Mouse (Mus musculus): ENCODE results near the gene Capn10. TPM values are rescaled to one million over a fixed set of nuclear protein-coding genes. Genes with fewer than 3 reads are reported as not detected.

The Capn10 gene
- polyA plus RNA-seq, 1 experiment from 2014 or later: 43.1 TPM

DNA sequence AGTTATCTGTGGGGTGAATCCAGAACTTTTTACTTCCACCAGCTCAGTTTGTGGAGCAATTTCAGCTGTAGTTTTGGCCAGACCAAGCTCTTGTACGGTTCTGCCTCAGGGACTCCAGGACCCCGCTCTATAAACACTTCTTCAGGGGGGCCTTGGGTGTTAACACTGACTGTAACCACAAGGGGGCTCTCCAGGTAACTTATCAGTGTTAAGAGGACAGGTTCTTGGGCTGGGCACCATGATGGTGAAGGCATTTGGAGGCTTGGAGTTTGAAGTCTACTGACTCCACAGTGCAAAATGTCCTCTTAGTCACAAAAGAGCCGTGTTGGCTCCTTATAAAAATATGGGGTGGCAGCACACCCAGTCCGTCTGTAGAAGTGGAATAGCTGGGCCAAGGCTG is 25.1 kb upstream of the Capn10 start:
- DNase-seq (ENCODE audit: low spot score): peak; percentile 43
- no peak overlapping the region for H3K4me3 ChIP-seq
- peaks cover 55% of the 10 kb centered on the region for H3K4me1 ChIP-seq
- H3K27me3 ChIP-seq (ENCODE audit: low read depth, poor library complexity, severe bottlenecking): peaks cover 24% of the 10 kb centered on the region
- peaks cover 6% of the 10 kb centered on the region for H3K36me3 ChIP-seq
- no peak overlapping the region for H3K27ac ChIP-seq (replicated peaks)
- WGBS: 75% methylated on average over 4 of the region's 4 CpGs
- H3K9me3 ChIP-seq (replicated peaks): no peaks in the 10 kb centered on the region

DNA sequence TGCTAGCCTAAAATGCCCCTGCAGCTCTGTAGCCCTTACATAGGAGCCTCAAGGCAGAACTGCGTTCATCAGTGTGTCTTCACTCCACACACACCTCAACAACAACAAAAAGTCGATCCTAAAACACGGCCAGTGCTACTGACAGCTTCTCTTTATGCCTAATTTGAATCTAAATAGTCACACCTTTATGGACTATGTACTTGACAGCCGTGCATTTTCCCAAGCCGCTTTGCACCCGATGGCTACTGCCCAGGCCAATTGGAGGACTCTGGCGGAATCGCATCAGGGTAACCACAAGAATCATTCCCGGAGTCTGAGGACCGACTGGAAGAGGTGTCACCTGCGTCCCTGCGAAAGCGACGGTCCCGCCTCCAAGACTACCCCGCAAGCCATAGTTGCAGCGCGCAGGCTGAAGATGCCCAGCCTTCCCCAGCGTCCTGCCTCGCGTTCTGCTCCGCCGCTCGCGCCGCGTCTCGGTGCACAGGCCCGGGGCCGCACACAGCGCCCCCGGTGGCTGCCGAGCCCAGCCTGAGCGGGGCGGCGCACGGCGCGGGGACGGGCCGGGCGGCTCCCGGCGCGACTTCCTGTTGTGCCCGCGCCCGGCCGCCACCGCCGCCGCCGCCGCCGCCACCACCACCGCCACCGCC is 23.8 kb upstream of the Capn10 start, which contains the start of gene Rnpepl1:
TSS of gene Rnpepl1 (plus strand) at position 545 of the 647 bp plus-strand sequence.
- H3K27me3 ChIP-seq (ENCODE audit: low read depth, poor library complexity, severe bottlenecking): peaks cover 24% of the 10 kb centered on the region
- H3K4me3 ChIP-seq: peak within 1 kb of the TSS; percentile 75
- DNase-seq (ENCODE audit: low spot score): peak; percentile 79
- H3K4me1 ChIP-seq: peaks cover 55% of the 10 kb centered on the region
- H3K9me3 ChIP-seq (replicated peaks): no peaks in the 10 kb centered on the region
- peaks cover 19% of the 10 kb centered on the region for H3K36me3 ChIP-seq
- 1% methylated on average over 55 of the region's 57 CpGs for WGBS
- peak within 1 kb of the TSS; percentile 92 for H3K27ac ChIP-seq (replicated peaks)

DNA sequence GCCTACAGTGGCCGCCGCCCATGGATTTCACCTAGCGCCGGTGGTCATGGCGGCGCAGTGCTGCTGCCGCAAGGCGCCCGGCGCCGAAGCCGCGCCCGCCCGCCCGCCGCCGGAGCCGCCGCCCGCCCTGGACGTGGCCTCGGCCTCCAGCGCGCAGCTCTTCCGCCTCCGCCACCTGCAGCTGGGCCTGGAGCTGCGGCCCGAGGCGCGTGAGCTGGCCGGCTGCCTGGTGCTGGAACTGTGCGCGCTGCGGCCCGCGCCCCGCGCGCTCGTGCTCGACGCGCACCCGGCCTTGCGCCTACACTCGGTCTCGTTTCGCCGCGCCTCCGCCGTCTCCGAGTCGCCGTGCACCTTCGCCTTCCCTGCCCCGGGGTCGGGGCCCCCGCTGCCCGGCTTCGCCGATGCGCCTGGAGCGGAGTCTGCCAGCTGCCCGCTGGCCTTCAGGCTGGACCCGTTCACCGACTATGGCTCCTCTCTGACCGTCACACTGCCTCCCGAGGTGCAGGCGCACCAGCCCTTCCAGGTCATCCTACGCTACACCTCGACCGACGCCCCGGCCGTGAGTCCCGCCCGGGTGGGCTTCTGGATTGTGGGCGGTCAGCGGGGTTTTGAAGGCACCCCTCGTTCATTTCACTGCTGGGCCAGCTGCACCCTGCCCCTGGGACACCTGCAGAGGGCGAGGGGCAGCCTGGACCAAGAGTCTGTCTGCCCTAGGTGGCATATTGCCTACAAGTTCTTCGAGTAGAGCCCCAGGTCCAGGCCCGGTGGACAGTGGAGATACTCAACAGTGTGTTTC is 23.1 kb upstream of the Capn10 start:
- H3K27me3 ChIP-seq (ENCODE audit: low read depth, poor library complexity, severe bottlenecking): peaks cover 24% of the 10 kb centered on the region
- peaks cover 54% of the 10 kb centered on the region for H3K4me1 ChIP-seq
- H3K36me3 ChIP-seq: peaks cover 27% of the 10 kb centered on the region
- no peaks in the 10 kb centered on the region for H3K9me3 ChIP-seq (replicated peaks)
- WGBS: 2% methylated on average over 84 of the region's 85 CpGs
- peak overlapping the region; percentile 92 for H3K27ac ChIP-seq (replicated peaks)
- peak; percentile 65 for DNase-seq (ENCODE audit: low spot score)
- peak overlapping the region; percentile 75 for H3K4me3 ChIP-seq

DNA sequence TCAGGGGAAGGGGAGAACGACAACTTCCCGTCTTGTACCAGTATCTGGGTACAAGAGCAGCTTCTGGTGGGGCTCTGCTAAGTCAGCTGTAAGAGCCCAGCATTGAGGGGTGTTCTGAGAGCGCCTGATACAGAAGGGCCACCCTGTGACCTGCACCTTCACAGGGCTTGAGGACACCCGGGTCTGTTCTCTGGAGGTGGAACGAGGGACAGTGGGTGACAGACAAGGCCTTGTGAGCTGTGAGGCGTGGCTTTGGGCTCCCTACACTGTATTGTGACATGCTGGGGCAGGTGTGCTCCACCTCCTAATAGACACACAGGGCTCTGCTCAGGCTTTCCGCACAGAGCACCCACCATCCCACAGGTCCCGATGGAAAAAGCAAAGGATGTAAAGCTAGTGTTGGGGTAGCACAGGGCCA is 22.4 kb upstream of the Capn10 start:
- Histone ChIP-seq H3K4me1 (peaks cover 48% of the 10 kb centered on the region), H3K9me3 (replicated peaks) (no peaks in the 10 kb centered on the region), H3K36me3 (peaks cover 33% of the 10 kb centered on the region), H3K27me3 (ENCODE audit: low read depth, poor library complexity, severe bottlenecking) (peaks cover 24% of the 10 kb centered on the region), H3K27ac (replicated peaks) (peak overlapping the region; percentile 92), H3K4me3 (peak overlapping the region; percentile 75)
- 53% methylated on average over 8 of the region's 8 CpGs for whole genome bisulfite sequencing
- DNase-seq (ENCODE audit: low spot score): no peak

DNA sequence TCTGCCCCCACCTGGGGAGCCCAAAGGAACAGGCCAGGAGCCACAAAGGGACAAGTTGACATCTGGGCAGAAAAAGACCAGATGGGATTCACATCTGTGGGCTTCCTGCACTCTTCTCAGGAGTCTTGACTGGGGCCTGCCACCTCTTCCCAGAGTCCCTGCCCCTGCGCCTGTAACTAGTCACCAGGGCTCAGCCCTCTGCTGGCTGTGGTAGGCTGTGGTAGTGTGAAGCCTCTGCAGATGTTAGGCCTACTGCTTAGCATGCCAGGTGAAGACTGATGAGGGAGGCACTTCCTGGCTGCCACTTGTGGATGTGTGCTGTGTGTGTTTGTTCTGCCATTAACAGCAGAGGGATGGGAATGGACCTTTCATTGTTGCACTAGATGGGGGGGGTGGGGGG is 21.9 kb upstream of the Capn10 start:
- 50% methylated on average over 1 of the region's 1 CpGs for WGBS
- peak; percentile 20 for DNase-seq (ENCODE audit: low spot score)

DNA sequence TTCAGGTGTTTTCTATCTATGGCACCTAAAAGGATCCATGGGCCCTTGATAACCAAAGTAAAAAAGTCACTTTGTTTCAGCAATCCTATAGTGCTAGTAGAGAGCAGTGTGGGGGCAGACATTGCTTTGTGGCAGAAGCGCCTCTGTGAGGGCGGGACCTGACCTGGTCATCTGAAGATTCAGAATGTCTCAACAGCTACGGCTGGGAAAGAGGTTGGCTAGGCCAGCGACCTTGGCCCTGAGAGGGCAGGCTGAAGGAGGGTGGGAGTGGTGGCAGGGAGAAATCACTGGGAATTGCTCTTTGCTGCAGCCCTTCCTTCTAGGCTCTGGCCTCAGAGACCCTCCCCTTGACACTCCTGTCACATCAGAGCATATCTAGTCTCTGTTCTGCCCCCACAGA is 19.9 kb upstream of the Capn10 start:
- Histone ChIP-seq H3K9me3 (replicated peaks) (no peaks in the 10 kb centered on the region), H3K4me3 (no peak overlapping the region), H3K4me1 (peaks cover 34% of the 10 kb centered on the region), H3K36me3 (peaks cover 58% of the 10 kb centered on the region), H3K27ac (replicated peaks) (no peak overlapping the region), H3K27me3 (ENCODE audit: low read depth, poor library complexity, severe bottlenecking) (peaks cover 9% of the 10 kb centered on the region)
- 87% methylated on average over 4 of the region's 4 CpGs for WGBS
- no peak for DNase-seq (ENCODE audit: low spot score)

More for the DNA sequence above, 21.9 kb upstream of the Capn10 start:
- Histone ChIP-seq H3K27me3 (ENCODE audit: low read depth, poor library complexity, severe bottlenecking) (peaks cover 24% of the 10 kb centered on the region), H3K9me3 (replicated peaks) (no peaks in the 10 kb centered on the region), H3K27ac (replicated peaks) (no peak overlapping the region), H3K36me3 (peaks cover 38% of the 10 kb centered on the region), H3K4me1 (peaks cover 43% of the 10 kb centered on the region), H3K4me3 (peak overlapping the region; percentile 75)

DNA sequence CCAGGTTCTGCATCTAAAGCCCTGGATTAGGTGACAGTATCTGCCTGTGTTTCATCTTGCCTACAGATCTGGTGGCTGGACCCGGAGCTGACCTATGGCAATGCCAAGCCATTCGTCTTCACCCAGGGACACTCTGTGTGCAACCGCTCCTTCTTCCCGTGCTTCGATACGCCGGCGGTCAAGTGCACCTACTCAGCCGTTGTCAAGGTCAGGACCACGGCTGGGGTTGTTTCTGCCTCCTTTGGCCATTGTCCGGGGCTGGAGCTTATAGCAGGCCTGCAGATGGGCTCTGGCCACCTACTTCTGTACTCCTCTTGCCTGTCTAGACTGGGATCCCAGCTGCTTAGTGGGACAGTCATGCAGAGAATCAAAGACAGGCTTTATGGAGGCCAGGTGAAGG is 19.2 kb upstream of the Capn10 start:
- no peak overlapping the region for H3K27ac ChIP-seq (replicated peaks)
- peaks cover 65% of the 10 kb centered on the region for H3K36me3 ChIP-seq
- 89% methylated on average over 11 of the region's 11 CpGs for WGBS
- H3K4me3 ChIP-seq: no peak overlapping the region
- no peaks in the 10 kb centered on the region for H3K9me3 ChIP-seq (replicated peaks)
- peaks cover 1% of the 10 kb centered on the region; the same call in 1 of the 2 replicates for H3K27me3 ChIP-seq (ENCODE audit: low read depth, poor library complexity, severe bottlenecking)
- H3K4me1 ChIP-seq: peaks cover 26% of the 10 kb centered on the region
- no peak for DNase-seq (ENCODE audit: low spot score)

DNA sequence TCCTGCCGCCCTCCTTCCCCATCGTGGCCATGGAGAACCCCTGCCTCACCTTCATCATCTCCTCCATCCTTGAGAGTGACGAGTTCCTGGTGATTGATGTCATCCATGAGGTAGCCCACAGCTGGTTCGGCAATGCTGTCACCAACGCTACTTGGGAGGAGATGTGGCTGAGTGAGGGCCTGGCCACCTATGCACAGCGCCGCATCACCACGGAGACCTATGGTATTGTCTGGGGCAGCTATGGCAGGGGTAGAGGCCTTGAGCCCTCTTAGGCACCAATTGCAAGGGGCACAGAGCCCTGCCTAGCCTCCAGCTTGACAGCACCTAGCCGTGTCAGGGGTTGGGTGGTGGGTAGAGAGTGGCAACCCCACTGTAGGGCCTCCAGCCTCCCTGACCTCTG is 17.5 kb upstream of the Capn10 start:
- WGBS: 91% methylated on average over 9 of the region's 9 CpGs
- H3K4me1 ChIP-seq: peaks cover 14% of the 10 kb centered on the region

DNA sequence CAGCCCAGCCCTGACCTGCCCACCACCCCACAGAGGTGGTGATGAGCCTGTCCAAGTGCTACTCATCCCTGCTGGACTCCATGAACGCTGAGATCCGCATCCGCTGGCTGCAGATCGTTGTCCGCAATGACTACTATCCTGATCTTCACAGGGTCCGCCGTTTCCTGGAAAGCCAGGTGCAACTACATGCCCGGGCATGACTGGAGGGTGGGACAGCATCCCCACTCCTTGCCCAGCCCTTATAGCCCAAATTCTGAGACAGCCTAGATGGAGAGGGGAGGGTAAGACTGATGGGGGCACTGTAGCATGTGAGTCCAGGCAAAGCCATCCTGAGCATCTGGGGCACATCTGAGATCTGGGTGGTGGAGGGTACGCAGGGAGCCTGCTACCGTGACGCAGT is 15.0 kb upstream of the Capn10 start:
- no peak overlapping the region for H3K4me3 ChIP-seq
- no peaks in the 10 kb centered on the region for H3K4me1 ChIP-seq
- peaks cover 73% of the 10 kb centered on the region for H3K36me3 ChIP-seq
- no peaks in the 10 kb centered on the region for H3K9me3 ChIP-seq (replicated peaks)
- H3K27me3 ChIP-seq (ENCODE audit: low read depth, poor library complexity, severe bottlenecking): no peaks in the 10 kb centered on the region
- DNase-seq (ENCODE audit: low spot score): no peak
- H3K27ac ChIP-seq (replicated peaks): no peak overlapping the region
- WGBS: 98% methylated on average over 11 of the region's 11 CpGs

More for the DNA sequence above, 17.5 kb upstream of the Capn10 start:
- no peaks in the 10 kb centered on the region for H3K27me3 ChIP-seq (ENCODE audit: low read depth, poor library complexity, severe bottlenecking)
- no peaks in the 10 kb centered on the region for H3K9me3 ChIP-seq (replicated peaks)
- no peak overlapping the region for H3K4me3 ChIP-seq
- DNase-seq (ENCODE audit: low spot score): no peak
- H3K27ac ChIP-seq (replicated peaks): no peak overlapping the region
- H3K36me3 ChIP-seq: peaks cover 80% of the 10 kb centered on the region

DNA sequence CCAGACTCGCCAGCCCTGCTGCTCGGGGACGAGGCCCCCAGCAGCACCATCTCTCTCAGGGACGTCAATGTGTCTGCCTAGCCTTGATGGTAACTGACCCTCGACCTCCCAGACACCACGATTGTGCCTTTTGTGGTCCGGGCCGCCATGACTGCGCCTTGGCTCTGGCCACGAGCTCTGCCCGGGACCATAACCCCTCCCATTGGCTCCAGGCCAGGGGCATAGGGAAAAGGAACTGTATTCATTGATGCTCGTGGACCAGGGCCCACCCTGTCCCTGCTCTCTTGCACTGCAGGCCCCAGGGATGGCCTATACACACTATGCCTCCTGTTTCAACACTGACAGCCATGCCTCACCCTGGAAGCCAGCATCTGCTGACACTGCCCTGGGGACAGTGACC is 14.4 kb upstream of the Capn10 start:
- DNase-seq (ENCODE audit: low spot score): no peak
- WGBS: 94% methylated on average over 12 of the region's 12 CpGs
- peaks cover 67% of the 10 kb centered on the region for H3K36me3 ChIP-seq
- H3K4me3 ChIP-seq: no peak overlapping the region
- no peaks in the 10 kb centered on the region for H3K9me3 ChIP-seq (replicated peaks)
- H3K27me3 ChIP-seq (ENCODE audit: low read depth, poor library complexity, severe bottlenecking): no peaks in the 10 kb centered on the region
- H3K27ac ChIP-seq (replicated peaks): no peak overlapping the region
- no peaks in the 10 kb centered on the region for H3K4me1 ChIP-seq

DNA sequence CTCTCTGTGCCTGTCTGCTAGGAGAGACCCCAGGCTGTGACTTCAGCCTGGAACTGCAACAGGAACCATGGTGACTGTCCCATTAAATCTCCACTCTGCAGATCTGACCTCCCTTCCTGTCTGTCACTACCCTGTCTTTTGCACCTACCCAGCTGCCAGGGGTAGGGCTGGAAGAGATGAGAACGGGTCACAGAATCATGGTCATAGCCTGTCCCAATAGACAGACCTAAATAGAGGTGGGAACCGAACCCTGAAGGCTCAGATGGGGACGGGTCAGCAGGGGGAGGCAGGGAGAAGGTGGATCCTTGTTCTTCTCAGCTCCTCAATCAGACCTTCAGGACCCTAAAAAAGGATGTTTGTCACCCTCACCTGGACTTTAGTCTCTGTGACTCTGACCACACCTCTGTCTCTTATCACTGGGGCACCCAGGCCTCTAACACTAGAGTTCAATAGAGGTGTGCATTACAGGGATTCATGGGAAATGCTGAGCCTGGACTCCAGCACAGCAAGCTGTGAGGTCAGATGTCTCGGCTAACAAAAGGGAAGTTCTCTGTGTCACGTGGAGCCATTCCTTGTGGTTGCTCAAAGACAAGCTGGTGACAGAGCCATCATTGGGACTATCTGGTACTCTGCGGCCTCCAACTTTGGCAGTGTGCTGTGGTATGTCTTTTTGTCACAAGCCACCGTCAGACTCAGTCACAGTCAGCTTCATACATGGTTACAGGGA is 13.5 kb upstream of the Capn10 start:
- peaks cover 58% of the 10 kb centered on the region for H3K36me3 ChIP-seq
- no peaks in the 10 kb centered on the region for H3K4me1 ChIP-seq
- no peaks in the 10 kb centered on the region for H3K27me3 ChIP-seq (ENCODE audit: low read depth, poor library complexity, severe bottlenecking)
- 87% methylated on average over 7 of the region's 7 CpGs for WGBS
- no peaks in the 10 kb centered on the region for H3K9me3 ChIP-seq (replicated peaks)
- H3K27ac ChIP-seq (replicated peaks): no peak overlapping the region
- H3K4me3 ChIP-seq: no peak overlapping the region
- no peak for DNase-seq (ENCODE audit: low spot score)

DNA sequence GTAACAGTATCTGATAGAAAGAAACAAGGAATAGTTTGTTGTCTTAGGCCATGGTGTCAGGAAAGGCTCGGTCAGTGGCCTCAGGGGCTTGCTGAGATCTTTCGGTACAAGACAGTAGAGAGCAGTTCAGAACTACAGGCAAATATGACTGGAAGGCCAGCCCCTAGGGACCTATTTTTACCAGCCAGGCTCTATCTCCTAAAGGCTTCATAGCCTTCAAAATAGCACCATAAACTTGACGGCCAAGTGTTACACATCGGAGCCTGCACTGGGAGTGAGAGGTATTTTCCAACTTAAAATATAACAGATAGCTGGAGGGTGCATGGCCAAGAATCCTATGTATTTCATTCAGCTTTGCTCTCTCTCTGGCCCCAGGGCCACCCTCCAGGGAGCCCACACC is 12.7 kb upstream of the Capn10 start:
- DNase-seq (ENCODE audit: low spot score): no peak
- Histone ChIP-seq H3K4me1 (no peaks in the 10 kb centered on the region), H3K27me3 (ENCODE audit: low read depth, poor library complexity, severe bottlenecking) (no peaks in the 10 kb centered on the region), H3K36me3 (peaks cover 50% of the 10 kb centered on the region), H3K27ac (replicated peaks) (no peak overlapping the region), H3K9me3 (replicated peaks) (no peaks in the 10 kb centered on the region), H3K4me3 (no peak overlapping the region)
- 91% methylated on average over 4 of the region's 4 CpGs for WGBS

All from midbrain, embryonic 10.5 days (tissue).